Mouse (Mus musculus) gastrocnemius, postnatal 36 days (tissue): ENCODE measurements around the gene Baz2b. TPM values are rescaled to one million over a fixed set of nuclear protein-coding genes. Genes with fewer than 3 reads are reported as not detected.
"Not testable (repeated sequence)": the region's sequence is repeated elsewhere in the genome, so short reads cannot be mapped to it uniquely, and the experiment has no call there.

Source experiments
- DNase-seq, 2 experiments: peaks; one replicate each; pipeline ENCODE4 v3.0.0; 2022
- intact Hi-C: fragments of 180-260 bp; cut with DNase I; formaldehyde crosslinking; loops from one replicate; pipeline ENCODE4 v1.15.1; 2025
- total RNA-seq, 2 experiments: library from RNA; stranded (reverse); gene quantifications; 2 replicates each; pipeline ENCODE4 v1.2.3; 2021

Baz2b gene
- total RNA-seq, 2 experiments from 2014 or later, result 30.7 to 31.9 TPM

DNA sequence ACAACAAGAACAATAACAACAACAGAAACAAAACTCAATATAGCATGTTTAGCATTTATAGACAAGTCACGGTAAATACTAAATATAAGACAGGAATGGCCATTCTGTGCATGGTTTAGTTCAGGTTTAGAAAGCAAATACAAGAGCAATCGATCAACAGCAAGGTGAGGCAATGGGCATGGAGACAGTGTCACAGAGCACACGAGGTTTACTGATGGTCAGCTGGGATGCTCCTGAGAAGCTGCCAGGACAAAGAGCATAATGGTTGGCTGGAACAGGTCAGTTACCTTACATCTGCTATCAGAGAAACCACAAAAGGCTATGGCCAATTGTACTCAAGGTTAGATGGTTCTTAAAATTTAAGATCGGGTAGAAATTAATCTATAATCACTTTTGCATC, 277.4 kb downstream of the Baz2b start:
- DNase-seq, result no peak
- intact Hi-C loops, result no loop called here

DNA sequence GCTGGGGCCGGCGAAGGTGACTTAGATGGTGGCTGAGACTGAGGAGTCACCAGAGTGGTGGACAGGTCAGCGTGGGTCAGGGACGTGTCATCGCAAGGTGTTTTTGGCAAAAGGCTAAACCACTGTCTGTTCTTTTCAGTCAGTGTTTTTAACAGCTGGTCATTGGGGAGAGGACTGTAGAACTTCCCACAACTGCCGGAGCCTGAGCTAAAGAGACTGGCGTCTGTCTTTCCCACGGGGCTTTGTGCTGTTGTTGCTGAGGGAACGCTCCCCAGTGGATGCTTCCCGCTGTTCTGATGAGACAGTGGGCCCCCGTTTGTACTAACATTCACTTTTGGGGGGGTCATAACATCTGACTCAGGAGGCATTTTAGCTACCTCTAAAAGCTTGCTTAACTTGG, 296.0 kb downstream of the Baz2b start:
- intact Hi-C loops, result no loop called here

DNA sequence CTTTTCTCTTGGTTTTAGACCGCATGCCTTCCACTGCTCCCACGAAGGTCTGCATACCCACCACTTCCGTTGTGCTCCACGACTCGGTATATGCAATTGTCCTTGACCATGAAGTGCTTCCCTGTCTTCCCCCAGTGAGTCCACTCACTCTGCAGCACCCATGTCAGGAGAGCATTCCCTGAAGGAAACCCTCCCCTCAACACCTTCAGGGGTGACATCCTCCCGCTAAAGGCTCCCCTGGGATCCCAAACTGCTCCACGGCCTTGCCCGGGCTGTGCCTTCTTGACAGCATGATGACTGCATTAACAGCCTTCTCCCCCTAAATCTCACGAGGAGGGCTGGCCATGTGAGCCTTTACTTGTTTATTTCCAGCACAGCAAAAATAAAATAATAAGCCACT, 301.6 kb downstream of the Baz2b start:
- no peak for DNase-seq
- intact Hi-C loops, result no loop called here

More for the DNA sequence above, 296.0 kb downstream of the Baz2b start:
- no peak for DNase-seq

DNA sequence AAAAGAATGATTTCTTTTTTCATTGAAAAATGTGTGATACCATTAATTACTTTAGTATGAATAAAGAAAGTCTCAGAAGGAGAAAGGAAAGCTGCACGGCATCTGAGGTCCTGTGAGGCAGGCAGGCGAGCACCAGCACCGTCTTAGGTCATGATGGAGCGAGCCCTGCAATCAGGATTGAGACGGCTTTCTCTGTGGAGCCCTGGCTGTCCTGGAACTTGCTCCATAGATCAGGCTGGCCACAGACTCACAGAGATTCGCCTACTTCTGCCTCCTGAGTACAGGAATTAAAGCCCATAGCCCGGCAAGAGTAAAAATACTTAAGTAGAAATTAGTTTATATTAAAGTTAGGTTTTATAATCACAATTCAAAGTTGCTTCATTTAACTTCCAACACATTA, 305.6 kb downstream of the Baz2b start:
- intact Hi-C loops, result no loop called here

DNA sequence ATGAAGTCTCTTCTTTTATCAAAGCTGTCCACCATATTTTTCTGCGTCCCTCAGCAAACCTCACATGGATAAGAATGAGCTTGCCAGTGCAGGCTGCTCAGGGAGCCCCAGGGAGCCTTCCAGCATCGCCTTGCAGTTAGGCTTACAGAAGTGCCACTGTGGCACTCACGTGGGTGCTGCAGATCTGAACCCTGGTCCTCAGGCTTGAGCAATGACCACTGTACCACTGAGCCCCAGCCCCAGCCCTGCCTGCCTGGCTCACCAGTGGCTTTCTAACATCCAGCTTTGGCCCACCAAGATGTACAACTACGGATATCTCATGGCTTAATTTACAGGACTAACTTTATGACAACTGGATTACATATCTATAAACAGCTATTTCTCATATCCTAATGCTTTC, 311.0 kb downstream of the Baz2b start:
- intact Hi-C loops, result no loop called here
- DNase-seq, result no peak

More for the DNA sequence above, 305.6 kb downstream of the Baz2b start:
- DNase-seq, result no peak

DNA sequence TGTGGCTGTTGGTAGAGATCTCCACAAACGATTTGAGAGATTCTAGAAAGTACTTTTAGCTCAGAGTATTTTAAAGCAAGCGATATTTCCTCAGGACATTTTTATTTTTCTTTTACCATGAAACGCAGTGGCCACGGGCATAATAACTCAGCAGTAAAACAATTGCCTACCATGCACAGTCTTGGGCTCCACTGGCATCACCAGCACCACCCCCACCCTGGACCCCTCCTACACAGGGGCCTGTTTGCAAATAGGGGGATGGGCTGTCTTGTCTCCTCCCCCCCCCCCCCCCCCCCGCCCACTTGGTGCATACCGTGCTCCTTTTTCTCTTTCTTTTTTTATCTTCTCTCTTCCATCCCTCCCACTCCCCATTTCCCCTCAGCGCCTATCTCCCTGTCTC, 311.5 kb downstream of the Baz2b start:
- intact Hi-C loops, result no loop called here
- no peak for DNase-seq

DNA sequence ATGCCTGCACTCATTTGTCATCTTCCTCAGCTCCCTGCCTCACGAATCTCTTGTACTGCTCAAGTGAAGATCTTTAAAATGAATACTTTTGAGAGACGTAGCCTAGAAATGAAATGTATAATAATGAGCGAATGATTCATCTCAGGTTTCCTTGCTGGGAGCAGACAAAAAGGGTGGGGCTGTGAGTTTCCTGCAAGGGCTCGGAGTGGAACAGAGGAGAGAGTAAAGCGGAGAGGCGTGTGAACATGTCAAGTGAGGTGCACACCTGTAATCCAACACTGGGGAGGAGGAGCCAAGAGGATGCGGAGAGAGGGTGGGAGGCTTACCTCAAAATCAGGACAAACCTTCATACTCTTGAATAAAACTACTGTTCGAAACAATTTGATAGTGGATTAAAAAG, 312.8 kb downstream of the Baz2b start:
- DNase-seq, result no peak
- intact Hi-C loops, result no loop called here

DNA sequence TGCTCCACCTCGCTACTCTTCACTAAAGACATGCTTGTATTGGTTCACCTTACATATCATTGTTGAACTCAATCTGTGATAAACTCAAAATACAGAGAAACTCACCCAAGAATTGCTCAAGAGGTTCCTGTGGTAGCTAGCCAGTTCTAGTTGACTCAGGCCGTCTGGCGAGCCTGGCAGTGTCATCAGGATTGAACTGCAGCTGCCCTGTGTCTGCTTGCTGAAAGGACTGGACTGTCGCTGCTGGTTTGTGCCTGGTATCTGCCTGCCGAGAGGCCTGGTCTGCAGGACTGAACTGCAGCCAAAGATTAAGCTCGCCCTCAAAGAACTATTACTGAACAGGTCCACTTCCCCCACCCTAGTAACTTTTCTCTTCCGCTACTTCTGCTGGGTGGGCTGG, 313.2 kb downstream of the Baz2b start:
- peak in 1 of 2 experiments; percentile 9 for DNase-seq
- intact Hi-C loops, result no loop called here

DNA sequence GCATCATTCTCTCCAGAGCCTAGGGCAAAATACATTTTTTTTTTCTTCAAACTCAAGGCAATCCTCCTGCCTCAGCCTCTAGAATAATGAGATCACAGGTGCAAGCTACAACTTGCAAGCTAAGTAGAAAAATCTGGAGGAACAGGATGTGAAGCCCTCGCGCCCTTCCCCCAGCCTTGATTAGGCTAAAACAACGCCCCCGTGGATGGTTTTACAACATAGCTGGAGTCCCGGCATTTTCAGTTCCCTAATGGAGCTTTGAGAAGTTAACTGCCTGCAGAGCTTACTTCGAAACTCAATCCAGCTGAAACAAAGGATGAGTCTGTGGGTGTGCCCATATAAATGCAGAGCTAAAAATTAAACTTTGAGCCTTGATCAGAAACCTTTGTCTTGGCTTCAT, 319.9 kb downstream of the Baz2b start:
- intact Hi-C loops, result no loop called here
- DNase-seq, result no peak

DNA sequence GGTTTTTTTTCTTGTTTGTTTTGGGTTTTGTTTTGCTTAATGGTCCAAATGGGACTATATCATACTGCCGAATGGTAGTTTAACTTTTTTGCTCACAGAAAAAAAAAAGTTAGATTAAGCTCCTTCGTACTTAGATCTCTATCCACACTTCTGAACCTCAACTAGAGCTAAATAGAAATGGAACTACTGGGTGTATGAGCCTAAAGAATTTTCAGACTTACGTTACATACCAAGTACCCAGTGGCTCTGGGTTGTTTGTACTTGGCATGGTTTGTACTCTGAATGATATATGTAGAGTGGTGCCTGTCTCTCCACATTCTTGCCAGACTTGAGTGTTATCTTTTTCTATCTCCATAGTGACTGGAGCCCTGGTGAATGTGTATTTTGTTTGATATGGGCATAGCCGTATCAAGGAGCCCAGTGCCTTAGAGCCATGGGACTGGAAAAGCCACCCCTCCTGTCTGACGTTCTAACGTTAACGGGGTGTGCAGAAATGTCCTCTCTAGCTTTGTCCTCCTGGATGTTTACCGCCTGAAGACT, 326.8 kb downstream of the Baz2b start:
- intact Hi-C loops, result no loop called here
- no peak for DNase-seq

DNA sequence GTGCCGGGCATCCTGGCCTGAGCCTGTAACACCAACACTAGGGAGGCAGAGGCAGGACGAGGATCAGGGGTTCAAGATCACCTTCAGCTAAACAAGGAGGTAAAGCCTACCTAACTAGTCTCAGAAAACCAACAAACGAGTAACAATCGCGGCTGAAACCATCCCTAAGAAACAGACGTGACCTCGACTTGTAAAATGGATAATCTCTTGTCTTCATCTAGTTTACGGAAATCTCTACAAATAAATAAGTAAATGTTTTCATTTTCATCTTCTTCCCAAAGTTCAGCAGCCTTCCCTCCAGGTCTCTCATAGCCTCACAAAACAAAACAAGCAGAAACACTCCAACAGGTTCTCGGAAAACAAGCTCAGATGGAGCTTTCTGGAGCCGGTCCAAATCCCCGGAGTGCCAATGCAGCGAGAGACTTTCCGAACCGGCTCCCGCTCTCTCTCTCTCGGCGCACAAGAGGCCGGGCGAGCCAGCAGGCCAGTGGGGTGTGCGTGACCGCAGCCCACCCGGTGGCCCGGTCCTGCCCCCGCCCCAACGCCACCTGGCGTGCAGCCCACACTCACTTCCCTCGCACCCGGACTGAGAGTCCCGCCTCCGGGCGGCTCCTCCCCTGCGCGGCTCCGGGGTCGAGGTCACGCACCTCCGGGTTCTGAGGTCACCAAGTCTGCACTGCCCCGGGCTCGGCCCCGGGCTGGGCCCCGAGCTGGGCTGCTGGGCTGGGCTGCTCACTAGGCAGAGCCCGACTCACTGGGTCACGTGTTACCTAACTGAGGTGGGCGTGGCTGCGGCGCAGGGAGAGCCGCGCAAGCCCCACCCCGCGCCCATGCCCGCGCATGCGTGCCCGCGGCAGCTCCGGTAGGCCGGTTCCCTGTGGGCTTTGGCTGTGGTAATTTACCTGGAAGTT, 327.6 kb downstream of the Baz2b start, which contains the start of gene Wdsub1:
TSS of gene Wdsub1 (minus strand) at position 761 of the 911 bp plus-strand sequence.
- intact Hi-C loops, result loop anchor here (2.0 kb wide), 1 partner anchor 49 kb away; no protein-coding TSS in a partner anchor
- peak; percentile 88 to 91 for DNase-seq

DNA sequence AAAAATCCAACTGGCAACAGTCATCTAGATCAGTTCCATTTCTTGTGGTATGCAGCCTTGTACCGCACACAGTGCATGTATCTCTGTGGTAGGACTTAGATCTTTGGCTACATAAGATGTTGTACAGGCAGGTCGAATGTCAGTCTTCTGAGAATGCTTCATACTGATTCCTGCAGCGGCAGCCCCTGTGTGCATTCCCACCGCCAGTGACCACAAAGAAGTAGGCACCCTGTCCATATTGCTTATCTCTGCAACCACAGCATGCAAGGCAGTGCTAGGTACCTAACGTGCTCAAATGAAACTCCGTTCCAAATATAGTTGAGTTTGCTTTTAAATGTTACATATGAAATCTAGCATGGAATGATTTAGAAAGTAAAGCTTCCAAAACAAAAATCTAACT, 328.2 kb downstream of the Baz2b start:
- DNase-seq, result no peak
- intact Hi-C loops, result loop anchor here (2.0 kb wide), 1 partner anchor 49 kb away; no protein-coding TSS in a partner anchor

DNA sequence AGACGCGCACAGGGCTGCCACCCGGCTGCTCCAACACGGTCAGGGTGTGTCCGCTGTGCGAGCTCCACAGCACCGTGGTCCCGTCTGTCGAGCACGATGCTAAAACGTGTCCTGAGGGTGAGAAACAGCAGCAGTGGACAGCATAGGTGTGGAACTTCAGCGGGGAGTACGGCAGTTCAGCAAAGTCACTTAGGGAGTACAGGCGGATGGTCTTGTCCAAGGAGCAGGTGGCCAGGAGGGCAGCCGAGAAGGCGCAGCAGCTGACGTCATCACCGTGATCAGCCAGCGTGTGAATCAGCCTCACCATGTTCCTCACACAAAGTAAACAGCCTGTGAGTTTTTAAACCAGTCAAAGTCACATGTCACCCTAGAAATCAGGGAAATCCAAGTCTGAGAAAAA, 331.4 kb downstream of the Baz2b start:
- intact Hi-C loops, result no loop called here
- no peak for DNase-seq

DNA sequence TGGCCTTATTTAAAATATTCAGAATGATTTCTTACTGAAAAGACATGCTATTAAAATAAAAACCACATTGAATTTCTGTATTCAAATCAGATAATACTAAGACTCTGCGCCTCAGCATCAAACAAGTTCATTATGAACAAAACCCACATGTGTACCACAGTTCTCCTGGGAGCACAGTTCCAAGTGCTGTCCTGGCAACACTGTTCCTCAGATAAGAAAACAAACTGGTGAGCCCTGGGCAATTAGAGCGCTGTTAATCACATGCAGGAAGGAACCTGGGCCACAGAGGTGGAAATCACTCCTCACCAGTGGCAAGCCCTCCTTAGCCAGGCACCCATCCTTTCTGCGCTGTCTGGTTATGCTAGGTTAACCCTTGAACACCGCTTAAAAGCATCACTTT, 332.3 kb downstream of the Baz2b start:
- intact Hi-C loops, result no loop called here
- DNase-seq, result no peak

DNA sequence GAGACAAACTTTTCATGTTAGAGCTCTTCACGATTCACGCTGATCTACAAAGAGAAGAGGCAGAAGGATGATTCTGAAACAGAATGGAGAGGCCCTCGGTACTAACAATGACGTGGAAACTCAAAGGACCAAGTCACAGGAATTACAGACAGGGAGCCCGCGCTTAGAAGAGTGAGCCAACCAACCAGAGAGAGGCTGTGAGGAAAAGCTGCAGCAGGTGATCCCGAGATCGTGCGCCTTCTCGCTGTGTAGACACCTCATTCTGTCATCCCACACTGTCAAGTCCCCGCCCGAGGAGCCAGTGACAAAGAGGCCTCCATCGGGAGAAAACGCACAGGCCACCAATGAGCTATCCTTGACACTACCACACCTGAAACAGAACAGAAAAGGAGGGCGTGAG, 333.2 kb downstream of the Baz2b start:
- intact Hi-C loops, result no loop called here
- no peak for DNase-seq

DNA sequence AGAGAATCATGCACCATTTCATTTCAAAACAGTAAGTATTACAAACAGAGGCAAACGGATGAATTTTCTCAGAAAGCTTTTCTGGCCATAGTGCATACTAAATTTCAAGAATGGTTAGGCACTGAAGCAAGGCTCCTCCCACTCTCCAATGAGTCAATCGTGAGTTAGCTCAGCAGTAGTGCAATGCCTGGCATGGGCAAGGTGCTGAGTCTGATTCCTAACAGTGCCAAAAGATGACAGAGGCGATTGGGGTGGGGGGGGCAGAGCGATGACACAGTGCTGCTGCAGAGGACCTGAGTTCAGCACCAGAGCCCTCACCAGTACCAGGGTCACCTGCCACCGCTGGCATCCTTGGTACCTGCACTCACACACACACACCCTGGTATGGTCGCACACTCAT, 339.1 kb downstream of the Baz2b start:
- intact Hi-C loops, result no loop called here
- no peak for DNase-seq

DNA sequence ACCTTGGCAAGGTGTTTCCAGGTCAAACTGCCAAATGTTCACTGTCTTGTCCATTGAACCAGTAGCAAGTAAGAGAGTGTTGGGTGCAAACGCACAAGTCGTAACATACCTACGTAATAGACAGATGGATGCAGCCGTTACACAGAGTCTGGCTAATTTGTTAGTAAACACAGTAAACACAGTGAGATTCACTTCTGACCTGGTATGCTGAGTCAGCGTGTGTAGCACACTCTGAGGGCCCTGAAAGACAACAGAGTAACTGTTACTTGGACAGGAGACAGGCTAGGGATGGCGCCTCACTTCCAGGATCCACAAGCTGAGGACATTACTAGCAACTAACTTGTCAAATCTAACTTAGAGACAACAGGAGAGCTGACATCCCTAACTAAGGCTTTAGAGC, 347.0 kb downstream of the Baz2b start:
- intact Hi-C loops, result no loop called here
- DNase-seq, result no peak

DNA sequence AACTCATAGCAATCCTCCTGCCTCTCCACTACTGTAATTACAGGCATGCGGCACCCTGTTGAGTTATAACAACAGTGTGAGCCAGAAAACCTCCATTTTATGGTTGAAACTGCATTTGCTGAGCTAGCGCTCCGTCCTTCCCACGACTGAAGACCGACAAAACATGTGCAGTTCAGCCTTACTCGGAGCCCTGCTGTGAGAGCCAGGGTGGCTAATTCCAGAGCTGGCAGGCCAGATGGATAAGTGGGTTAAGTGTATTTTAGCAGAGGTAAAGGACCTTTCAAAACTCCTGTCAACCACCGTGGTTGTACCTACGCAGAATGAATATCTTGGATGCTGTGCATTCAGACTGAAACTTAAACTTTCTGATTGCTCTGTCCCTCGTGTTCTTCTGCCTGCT, 355.3 kb downstream of the Baz2b start:
- DNase-seq, result no peak
- intact Hi-C loops, result no loop called here

DNA sequence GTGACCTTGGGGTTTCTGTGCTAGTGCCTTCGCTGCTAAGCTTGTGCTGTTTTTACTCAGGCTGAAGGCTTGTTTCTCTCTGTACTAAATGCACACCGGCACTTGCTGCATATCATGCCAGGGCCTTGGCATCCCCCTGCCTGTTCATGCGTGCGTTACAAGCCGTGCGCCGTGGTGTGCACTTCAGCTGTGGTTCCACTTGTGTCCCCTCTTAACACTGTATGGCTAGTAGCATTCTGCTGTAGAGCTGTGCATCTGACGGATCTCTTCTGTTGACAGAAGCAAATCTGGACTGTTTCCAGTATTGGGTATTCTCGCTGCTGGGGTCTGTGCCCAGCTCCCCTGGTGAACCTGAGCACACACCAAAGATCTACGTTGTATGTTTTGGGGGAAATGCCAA, 356.1 kb downstream of the Baz2b start:
- no peak for DNase-seq
- intact Hi-C loops, result no loop called here

DNA sequence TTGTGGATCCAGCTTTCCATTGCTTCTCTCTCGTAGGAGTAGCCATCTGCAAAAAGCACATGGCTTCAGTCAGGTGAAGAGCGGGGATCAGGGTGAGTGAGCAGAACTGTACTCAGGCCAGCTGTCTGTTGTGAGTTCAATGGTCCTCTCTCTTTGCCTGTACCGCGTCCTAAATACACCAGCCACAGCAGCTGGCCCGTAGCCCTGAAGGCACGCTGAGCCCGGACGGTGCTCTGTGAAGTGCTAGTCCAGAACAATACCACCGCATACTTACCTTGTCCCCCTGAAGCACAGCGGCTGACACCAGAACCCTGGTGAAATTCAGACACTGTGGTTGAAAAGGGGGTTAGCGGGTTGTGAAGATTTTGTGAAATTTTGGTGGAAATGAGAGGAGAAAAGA, 356.7 kb downstream of the Baz2b start:
- intact Hi-C loops, result no loop called here
- no peak for DNase-seq

DNA sequence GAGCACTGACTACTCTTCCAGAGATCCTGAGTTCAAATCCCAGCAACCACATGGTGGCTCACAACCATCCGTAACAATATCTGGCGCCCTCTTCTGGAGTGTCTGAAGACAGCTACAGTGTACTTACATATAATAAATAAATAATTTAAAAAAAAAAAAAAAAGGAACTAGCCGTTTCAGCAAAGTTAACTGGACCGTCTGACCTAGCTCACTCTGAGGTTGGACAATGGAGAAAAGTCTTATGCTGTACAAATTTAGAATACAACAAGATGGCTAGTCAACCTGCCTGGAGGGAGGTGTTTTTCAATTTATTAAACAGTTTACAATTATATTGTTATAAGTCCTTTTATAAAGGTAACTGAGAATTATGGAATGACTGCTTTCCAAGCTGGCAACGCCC, 357.8 kb downstream of the Baz2b start:
- DNase-seq, intact Hi-C loops: not testable (repeated sequence)
